Mouse (Mus musculus): ENCODE data around the gene Pabpc1l.

DNA sequence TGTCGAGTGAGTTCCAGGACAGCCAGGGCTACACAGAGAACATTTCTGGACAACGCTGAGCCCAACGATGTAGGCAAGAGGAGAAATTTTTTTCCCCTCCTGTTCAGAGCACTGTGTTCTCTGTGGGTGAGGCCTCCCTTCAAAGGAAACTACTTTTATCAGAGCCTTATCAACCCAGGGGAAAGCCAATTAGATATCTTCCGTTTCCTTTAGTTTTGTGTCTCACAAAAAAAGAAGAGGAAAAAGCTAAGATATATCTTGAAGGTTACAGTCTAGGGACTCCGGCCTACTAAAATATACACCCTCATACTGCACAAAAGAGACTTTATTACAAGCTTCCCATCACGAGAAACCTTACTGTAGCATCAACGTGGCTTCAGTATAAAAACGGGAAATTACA lies 38.0 kb upstream of the Pabpc1l start:
- no peak for TF ChIP-seq POLR2A (IDR thresholded peaks at IDR 0.05; ENCODE audit: low read depth, low read length)
- TF ChIP-seq USF2 (conservative IDR thresholded peaks at IDR 0.05; ENCODE audit: low read depth, low read length), result no peak
- TF ChIP-seq EP300 (IDR thresholded peaks at IDR 0.05; ENCODE audit: low read length), result no peak
- TF ChIP-seq MAZ (IDR thresholded peaks at IDR 0.05; ENCODE audit: low read depth, low read length), result no peak
- no peak for TF ChIP-seq CTCF (conservative IDR thresholded peaks at IDR 0.05 in 1 of 2, IDR thresholded peaks at IDR 0.05 in 1 of 2; ENCODE audit: low read depth in 2 of 2, low read length in 2 of 2)
- no peak for TF ChIP-seq UBTF (IDR thresholded peaks at IDR 0.05; ENCODE audit: low read depth, low read length)
- no peak for TF ChIP-seq ETS1 (conservative IDR thresholded peaks at IDR 0.05; ENCODE audit: low read depth, low read length)
- TF ChIP-seq SIN3A (IDR thresholded peaks at IDR 0.05; ENCODE audit: low read length), result no peak
- no peak for TF ChIP-seq POLR2AphosphoS2 (IDR thresholded peaks at IDR 0.05; ENCODE audit: low read depth, low read length)
- no peak for TF ChIP-seq PAX5 (IDR thresholded peaks at IDR 0.05; ENCODE audit: low read length)
- TF ChIP-seq MXI1 (IDR thresholded peaks at IDR 0.05; ENCODE audit: low read depth, low read length), result no peak
- no peak for TF ChIP-seq MAFK (IDR thresholded peaks at IDR 0.05; ENCODE audit: insufficient replicate concordance, low read length)

All from CH12.LX (cell line).